Mouse (Mus musculus) mouse trophoblast stem cell (cell line): ENCODE measurements around the gene Prr15l.

Experiments used
- in situ Hi-C, 2 experiments: fragments of 300-500 bp; cut with MseI, MboI; formaldehyde crosslinking; loops; 2 replicates in 1 of 2; 3 replicates in 1 of 2; pipeline ENCODE4 v1.15.1; 2025

Prr15l gene

GRCm38 (mm10) chr11:96928088-96928487, at the start of gene Prr15l:
Gene Prr15l (plus strand): TSS chr11:96928104.
- in situ Hi-C loops: no loop called here

GRCm38 (mm10) chr11:96878715-96879114, 49.2 kb upstream of the Prr15l start:
- in situ Hi-C loops: no loop called here

GRCm38 (mm10) chr11:96879359-96879758, 48.5 kb upstream of the Prr15l start:
- in situ Hi-C loops: no loop called here

- in situ Hi-C loops: no loop called here
These were observed 47.6 kb upstream of the Prr15l start for GRCm38 (mm10) chr11:96880296-96880695.

GRCm38 (mm10) chr11:96885901-96886340, 42.0 kb upstream of the Prr15l start:
- in situ Hi-C loops: no loop called here

- in situ Hi-C loops: no loop called here
These were observed 40.9 kb upstream of the Prr15l start for GRCm38 (mm10) chr11:96886942-96887546.

GRCm38 (mm10) chr11:96891784-96892527, 35.9 kb upstream of the Prr15l start:
- in situ Hi-C loops: no loop called here

GRCm38 (mm10) chr11:96893203-96893842, 34.6 kb upstream of the Prr15l start:
- in situ Hi-C loops: no loop called here

- in situ Hi-C loops: no loop called here
These were observed 32.0 kb upstream of the Prr15l start for GRCm38 (mm10) chr11:96895886-96896285.

- in situ Hi-C loops: no loop called here
These were observed 28.2 kb upstream of the Prr15l start for GRCm38 (mm10) chr11:96899449-96900306.

- in situ Hi-C loops: no loop called here
These were observed 26.6 kb upstream of the Prr15l start for GRCm38 (mm10) chr11:96901332-96901731.

GRCm38 (mm10) chr11:96902639-96903635, 25.0 kb upstream of the Prr15l start:
- in situ Hi-C loops: no loop called here

GRCm38 (mm10) chr11:96906431-96907161, 21.3 kb upstream of the Prr15l start:
- in situ Hi-C loops: no loop called here

GRCm38 (mm10) chr11:96908594-96908993, 19.3 kb upstream of the Prr15l start:
- in situ Hi-C loops: no loop called here

- in situ Hi-C loops: loop anchor here (5.0 kb wide), 2 partner anchors 43 to 52 kb away; no protein-coding TSS in a partner anchor
These were observed 17.9 kb upstream of the Prr15l start for GRCm38 (mm10) chr11:96910003-96910402.

- in situ Hi-C loops: loop anchor here (5.0 kb wide), 2 partner anchors 45 to 50 kb away; no protein-coding TSS in a partner anchor
These were observed 15.2 kb upstream of the Prr15l start for GRCm38 (mm10) chr11:96912682-96913081.

GRCm38 (mm10) chr11:96916044-96916884, 11.6 kb upstream of the Prr15l start, which contains the start of gene Cdk5rap3:
Gene Cdk5rap3 (minus strand): TSS chr11:96916496.
- in situ Hi-C loops: loop anchor here in 1 of 2 experiments (5.0 kb wide), 1 partner anchor 41 kb away; no protein-coding TSS in a partner anchor

GRCm38 (mm10) chr11:96916885-96917396, 11.0 kb upstream of the Prr15l start:
- in situ Hi-C loops: loop anchor here in 1 of 2 experiments (5.0 kb wide), 1 partner anchor 40 kb away; no protein-coding TSS in a partner anchor
